Mouse (Mus musculus) lung, postnatal 14 days (tissue): Measurements from ENCODE around the gene Loxl3.

Source experiments
- DNase-seq: peaks from one replicate; pipeline ENCODE4 v3.0.0; 2021

Gene Loxl3

GRCm38 (mm10) chr6:83033249-83034185, at the start of gene Loxl3, which contains the start of gene Dok1:
Gene Loxl3, plus strand, starts transcription at chr6:83034173.
Gene Dok1, minus strand, starts transcription at chr6:83033471.
- DNase-seq: peak; percentile 76

- no peak for DNase-seq
These were observed 46.5 kb upstream of the Loxl3 start for GRCm38 (mm10) chr6:82987411-82987971.

GRCm38 (mm10) chr6:82993696-82994095, 40.3 kb upstream of the Loxl3 start:
- no peak for DNase-seq

GRCm38 (mm10) chr6:82994372-82994771, 39.6 kb upstream of the Loxl3 start:
- DNase-seq: no peak

- DNase-seq: peak; percentile 93
These were observed 37.1 kb upstream of the Loxl3 start for GRCm38 (mm10) chr6:82996740-82997315.

- peak; percentile 32 for DNase-seq
These were observed 36.4 kb upstream of the Loxl3 start for GRCm38 (mm10) chr6:82997511-82998102.

GRCm38 (mm10) chr6:82998326-82998725, 35.6 kb upstream of the Loxl3 start:
- DNase-seq: no peak

GRCm38 (mm10) chr6:82999986-83000385, 34.0 kb upstream of the Loxl3 start:
- DNase-seq: no peak

- no peak for DNase-seq
These were observed 30.9 kb upstream of the Loxl3 start for GRCm38 (mm10) chr6:83003082-83003481.

GRCm38 (mm10) chr6:83003850-83004249, 30.1 kb upstream of the Loxl3 start:
- DNase-seq: no peak

- no peak for DNase-seq
These were observed 29.7 kb upstream of the Loxl3 start for GRCm38 (mm10) chr6:83004309-83004708.

- DNase-seq: peak; percentile 35
These were observed 29.1 kb upstream of the Loxl3 start for GRCm38 (mm10) chr6:83004872-83005271.

- no peak for DNase-seq
These were observed 28.4 kb upstream of the Loxl3 start for GRCm38 (mm10) chr6:83005444-83006011.

- no peak for DNase-seq
These were observed 27.9 kb upstream of the Loxl3 start for GRCm38 (mm10) chr6:83006114-83006513.

GRCm38 (mm10) chr6:83008659-83009058, 25.3 kb upstream of the Loxl3 start:
- DNase-seq: peak; percentile 32

GRCm38 (mm10) chr6:83010010-83010409, 24.0 kb upstream of the Loxl3 start:
- DNase-seq: no peak

- DNase-seq: no peak
These were observed 22.7 kb upstream of the Loxl3 start for GRCm38 (mm10) chr6:83011255-83011654.

- DNase-seq: no peak
These were observed 22.2 kb upstream of the Loxl3 start for GRCm38 (mm10) chr6:83011756-83012155.

- no peak for DNase-seq
These were observed 20.5 kb upstream of the Loxl3 start for GRCm38 (mm10) chr6:83013444-83013843.

GRCm38 (mm10) chr6:83014482-83015466, 19.2 kb upstream of the Loxl3 start:
- no peak for DNase-seq

- DNase-seq: no peak
These were observed 18.2 kb upstream of the Loxl3 start for GRCm38 (mm10) chr6:83015749-83016148.

- peak; percentile 36 for DNase-seq
These were observed 16.8 kb upstream of the Loxl3 start for GRCm38 (mm10) chr6:83017190-83017589.
